8 mouse cellular contexts compared by ENCODE assay signal in genomic region chr10:67547850-67548260, GRCm38 (mm10). TPM values are rescaled to one million over a fixed set of nuclear protein-coding genes. Genes with fewer than 3 reads are reported as not detected.
DNase-seq lines count a peak whose midpoint lies in the region; ATAC-seq and TF ChIP-seq lines count a peak whose summit lies in the region.

No protein-coding gene starts in this region.

- no peak overlapping the region for H3K27ac ChIP-seq in forebrain, embryonic 11.5 days (ENCODE audit: low read depth, low read length)
- peak overlapping the region; percentile 95 for H3K27ac ChIP-seq in hindbrain, postnatal 0 days
- peak overlapping the region; percentile 92 for H3K27ac ChIP-seq in liver, postnatal 0 days (ENCODE audit: low read depth)
- H3K27ac ChIP-seq in stomach, embryonic 15.5 days, result peak overlapping the region; percentile 94; the same call in 1 of the 2 replicates

- no peaks in the 10 kb centered on the region for H3K36me3 ChIP-seq in forebrain, embryonic 11.5 days (ENCODE audit: control insufficient read depth, insufficient read depth, low read length)
- H3K36me3 ChIP-seq in hindbrain, postnatal 0 days (ENCODE audit: insufficient read depth, low read length), result no peaks in the 10 kb centered on the region
- H3K36me3 ChIP-seq in liver, postnatal 0 days (replicated peaks; ENCODE audit: insufficient read depth, low read length), result peaks cover 3% of the 10 kb centered on the region
- no peaks in the 10 kb centered on the region for H3K36me3 ChIP-seq in stomach, embryonic 15.5 days

- peaks cover 21% of the 10 kb centered on the region for H3K27me3 ChIP-seq in forebrain, embryonic 11.5 days (ENCODE audit: control insufficient read depth, insufficient read depth, low read length)
- no peaks in the 10 kb centered on the region for H3K27me3 ChIP-seq in hindbrain, postnatal 0 days (ENCODE audit: insufficient read depth, low read length)
- H3K27me3 ChIP-seq in liver, postnatal 0 days (ENCODE audit: insufficient read depth, low read length), result no peaks in the 10 kb centered on the region
- H3K27me3 ChIP-seq in stomach, embryonic 15.5 days (replicated peaks), result no peaks in the 10 kb centered on the region

- no peak for TF ChIP-seq CTCF in lung, adult 2 months (IDR thresholded peaks at IDR 0.05; ENCODE audit: insufficient read depth, low read length)
- TF ChIP-seq CTCF in hindbrain, postnatal 0 days (IDR thresholded peaks at IDR 0.05; ENCODE audit: low read depth), result peak; percentile 17; the same call in 1 of the 2 replicates
- TF ChIP-seq CTCF in liver, postnatal 0 days (IDR thresholded peaks at IDR 0.05; ENCODE audit: low read depth), result no peak

- peak overlapping the region; percentile 96 for H3K4me2 ChIP-seq in forebrain, embryonic 11.5 days (ENCODE audit: low read depth, low read length, severe bottlenecking)
- H3K4me2 ChIP-seq in hindbrain, postnatal 0 days (ENCODE audit: low read depth, low read length), result peak overlapping the region; percentile 81
- H3K4me2 ChIP-seq in liver, postnatal 0 days (ENCODE audit: low read depth, low read length), result peak overlapping the region; percentile 95
- H3K4me2 ChIP-seq in stomach, embryonic 15.5 days, result peak overlapping the region; percentile 93

- WGBS in lung, adult 2 months, result 5% methylated on average over 20 of the region's 20 CpGs
- 1% methylated on average over 20 of the region's 20 CpGs for WGBS in forebrain, embryonic 11.5 days
- WGBS in hindbrain, postnatal 0 days, result 2% methylated on average over 18 of the region's 20 CpGs
- 2% methylated on average over 20 of the region's 20 CpGs for WGBS in liver, postnatal 0 days (ENCODE audit: insufficient replicate concordance)
- 1% methylated on average over 20 of the region's 20 CpGs for WGBS in stomach, embryonic 15.5 days

- peak overlapping the region; percentile 87 for H3K9ac ChIP-seq in forebrain, embryonic 11.5 days (ENCODE audit: low read length)
- peak overlapping the region; percentile 85 for H3K9ac ChIP-seq in hindbrain, postnatal 0 days (replicated peaks; ENCODE audit: low read length)
- H3K9ac ChIP-seq in liver, postnatal 0 days (replicated peaks), result peak overlapping the region; percentile 86
- H3K9ac ChIP-seq in stomach, embryonic 15.5 days, result peak overlapping the region; percentile 78

- 0 out of 2 replicates have a peak, but pooled peaks have one; percentile 0 for ATAC-seq in forebrain, embryonic 11.5 days (replicated peaks; ENCODE audit: low FRiP score)
- peak; percentile 8 for ATAC-seq in hindbrain, postnatal 0 days
- ATAC-seq in liver, postnatal 0 days, result no peak
- ATAC-seq in stomach, embryonic 15.5 days (ENCODE audit: insufficient read depth, low FRiP score, low read depth), result 0 out of 2 replicates have a peak, but pooled peaks have one; percentile 1

- peaks cover 8% of the 10 kb centered on the region; the same call in 1 of the 2 replicates for H3K4me1 ChIP-seq in lung, adult 2 months (ENCODE audit: control insufficient read depth, insufficient read depth, low read length)
- peaks cover 2% of the 10 kb centered on the region; the same call in 1 of the 2 replicates for H3K4me1 ChIP-seq in forebrain, embryonic 11.5 days (replicated peaks; ENCODE audit: control insufficient read depth, insufficient read depth, low read length)
- H3K4me1 ChIP-seq in hindbrain, postnatal 0 days (ENCODE audit: insufficient read depth, low read length), result peaks cover 4% of the 10 kb centered on the region; the same call in 1 of the 2 replicates
- peaks cover 21% of the 10 kb centered on the region for H3K4me1 ChIP-seq in liver, postnatal 0 days (ENCODE audit: insufficient read depth)
- 0 out of 2 replicates have a peak, but pooled peaks cover 12% of the 10 kb centered on the region for H3K4me1 ChIP-seq in stomach, embryonic 15.5 days

- TF ChIP-seq EP300 in liver, postnatal 0 days (IDR thresholded peaks at IDR 0.05; ENCODE audit: low read depth), result no peak

- TF ChIP-seq POLR2A in lung, adult 2 months (IDR thresholded peaks at IDR 0.05; ENCODE audit: borderline replicate concordance, extremely low read depth, low read depth, low read length), result no peak

- DNase-seq in lung, adult 2 months, result no peak
- DNase-seq in lung, postnatal 25 days (ENCODE audit: low spot score), result no peak
- DNase-seq in ZHBTc4 (ENCODE audit: low read depth, low spot score), result peak; percentile 44
- DNase-seq in forebrain, embryonic 11.5 days (ENCODE audit: low spot score), result peak; percentile 55
- peak; percentile 37 for DNase-seq in hindbrain, postnatal 0 days (ENCODE audit: low spot score)
- peak; percentile 24 for DNase-seq in liver, postnatal 0 days
- no peak for DNase-seq in layer of hippocampus, adult 9-11 months

- H3K9me3 ChIP-seq in forebrain, embryonic 11.5 days (ENCODE audit: control insufficient read depth, low read length), result no peaks in the 10 kb centered on the region
- H3K9me3 ChIP-seq in hindbrain, postnatal 0 days (ENCODE audit: low read length), result no peaks in the 10 kb centered on the region
- no peaks in the 10 kb centered on the region for H3K9me3 ChIP-seq in liver, postnatal 0 days (ENCODE audit: low read length)
- no peaks in the 10 kb centered on the region for H3K9me3 ChIP-seq in stomach, embryonic 15.5 days

- peak overlapping the region; percentile 64 for H3K4me3 ChIP-seq in lung, adult 2 months (replicated peaks; ENCODE audit: extremely low read depth, low read depth, low read length)
- H3K4me3 ChIP-seq in forebrain, embryonic 11.5 days (ENCODE audit: low read depth, low read length), result peak overlapping the region; percentile 82
- peak overlapping the region; percentile 78 for H3K4me3 ChIP-seq in hindbrain, postnatal 0 days (ENCODE audit: low read length)
- H3K4me3 ChIP-seq in liver, postnatal 0 days (ENCODE audit: low read depth, low read length), result peak overlapping the region; percentile 89
- H3K4me3 ChIP-seq in stomach, embryonic 15.5 days (replicated peaks), result peak overlapping the region; percentile 88

RNA-seq across cellular contexts. Expression of gene Ado, which starts 0.9 kb away (rescaled TPM):
- polyA plus RNA-seq in lung, adult 2 months (2012; rRNA removed), result 11.6 and 14.1 TPM in 2 replicates
- polyA plus RNA-seq in forebrain, embryonic 11.5 days (2014; fragmentation: Nextera tagmentation; extraction: Ambion mirVana), result 60.8 and 62.9 TPM in 2 replicates
- total RNA-seq in hindbrain, postnatal 0 days (2014; rRNA removed), result 64.8 and 80.3 TPM in 2 replicates
- polyA plus RNA-seq in hindbrain, postnatal 0 days (2015; fragmentation: Nextera tagmentation; extraction: Ambion mirVana), result 70.4 and 70.6 TPM in 2 replicates
- polyA plus RNA-seq in liver, postnatal 0 days (2015; fragmentation: Nextera tagmentation; extraction: Ambion mirVana), result 9.9 and 10.8 TPM in 2 replicates
- polyA plus RNA-seq in stomach, embryonic 15.5 days (2015; fragmentation: Nextera tagmentation; extraction: Ambion mirVana), result 55.5 and 55.8 TPM in 2 replicates

RNA-seq across cellular contexts. Expression of gene Egr2, which starts 12.6 kb away (rescaled TPM):
- polyA plus RNA-seq in lung, adult 2 months (2012; rRNA removed), result 12.8 and 13.1 TPM in 2 replicates
- 0.29 TPM in 1 of 2 replicates, not detected in the other for polyA plus RNA-seq in forebrain, embryonic 11.5 days (2014; fragmentation: Nextera tagmentation; extraction: Ambion mirVana)
- 0.58 and 2.4 TPM in 2 replicates for total RNA-seq in hindbrain, postnatal 0 days (2014; rRNA removed)
- 1.2 and 2.4 TPM in 2 replicates for polyA plus RNA-seq in hindbrain, postnatal 0 days (2015; fragmentation: Nextera tagmentation; extraction: Ambion mirVana)
- 0.15 and 0.33 TPM in 2 replicates for polyA plus RNA-seq in liver, postnatal 0 days (2015; fragmentation: Nextera tagmentation; extraction: Ambion mirVana)
- 0.18 and 0.27 TPM in 2 replicates for polyA plus RNA-seq in stomach, embryonic 15.5 days (2015; fragmentation: Nextera tagmentation; extraction: Ambion mirVana)

Comparison
In these comparisons a context has a peak if more than half of its experiments do, and no peak if none do; other contexts are left out.
1. DNase-seq: peak in ZHBTc4 (single experiment), forebrain, embryonic 11.5 days (single experiment), hindbrain, postnatal 0 days (single experiment) and liver, postnatal 0 days (single experiment); none in lung, adult 2 months (single experiment), lung, postnatal 25 days (single experiment) and layer of hippocampus, adult 9-11 months (single experiment).
2. Peak in every context shown above with its lines, with median percentiles within 50 percentile points of each other: H3K4me3 ChIP-seq, H3K4me2 ChIP-seq and H3K9ac ChIP-seq.